Mouse (Mus musculus): ENCODE measurements at regions not wholly inside any gene's neighbourhood (a gene's known extent, or its start where the extent isn't known, plus 50 kb on each side); places are given as distances from the start of the nearest gene placed in this dataset.

- no peak overlapping the region for H3K4me3 ChIP-seq (replicated peaks; ENCODE audit: low read depth, low read length)
- TF ChIP-seq CTCF (IDR thresholded peaks at IDR 0.05; ENCODE audit: low read depth), result peak; percentile 77
- H3K4me1 ChIP-seq (replicated peaks; ENCODE audit: insufficient read depth, low read length), result no peaks in the 10 kb centered on the region
- no peaks in the 10 kb centered on the region for H3K36me3 ChIP-seq (ENCODE audit: insufficient read depth, low read length)
- H3K27me3 ChIP-seq (ENCODE audit: insufficient read depth, low read length), result no peaks in the 10 kb centered on the region
- no peak for ATAC-seq (replicated peaks; ENCODE audit: low FRiP score, low read depth)
- H3K9me3 ChIP-seq (replicated peaks; ENCODE audit: low read length), result no peaks in the 10 kb centered on the region
- 81% methylated on average over 4 of the region's 4 CpGs for WGBS
- no peak overlapping the region for H3K27ac ChIP-seq
- no peak overlapping the region for H3K4me2 ChIP-seq (ENCODE audit: low read length)
- no peak overlapping the region for H3K9ac ChIP-seq (ENCODE audit: low read depth, low read length)
- peak; percentile 49 for DNase-seq (ENCODE audit: low spot score)
Observed at GRCm38 (mm10) chr1:126929666-126930065, 99.1 kb upstream of the Nckap5 start.

DNA sequence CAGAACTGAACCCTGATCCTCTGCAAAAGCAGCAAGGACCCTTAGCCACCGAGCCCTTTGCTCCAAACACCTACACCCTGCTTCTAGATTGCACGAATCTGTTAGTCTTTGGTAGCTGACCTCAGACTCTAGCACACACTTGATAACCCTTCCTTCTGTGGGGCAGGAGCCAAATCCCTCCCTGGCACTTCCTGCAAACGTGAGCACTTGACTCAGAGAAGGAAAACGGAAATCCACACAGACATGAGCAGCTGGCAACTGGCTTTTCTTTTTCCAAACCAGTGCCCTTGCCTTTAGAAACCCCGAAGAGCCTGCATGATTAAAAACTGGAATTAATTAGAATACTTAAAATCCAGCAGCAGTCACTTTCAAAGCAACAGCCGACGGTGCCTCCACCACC, 97.6 kb upstream of the Nckap5 start:
- no peaks in the 10 kb centered on the region for H3K9me3 ChIP-seq (replicated peaks; ENCODE audit: low read length)
- H3K4me1 ChIP-seq (replicated peaks; ENCODE audit: insufficient read depth, low read length), result no peaks in the 10 kb centered on the region
- WGBS, result 53% methylated on average over 7 of the region's 7 CpGs
- no peak overlapping the region for H3K4me2 ChIP-seq (ENCODE audit: low read length)
- ATAC-seq (replicated peaks; ENCODE audit: low FRiP score, low read depth), result no peak
- no peaks in the 10 kb centered on the region for H3K36me3 ChIP-seq (ENCODE audit: insufficient read depth, low read length)
- no peaks in the 10 kb centered on the region for H3K27me3 ChIP-seq (ENCODE audit: insufficient read depth, low read length)
- no peak overlapping the region for H3K4me3 ChIP-seq (replicated peaks; ENCODE audit: low read depth, low read length)
- H3K9ac ChIP-seq (ENCODE audit: low read depth, low read length), result no peak overlapping the region
- no peak for TF ChIP-seq CTCF (IDR thresholded peaks at IDR 0.05; ENCODE audit: low read depth)
- no peak overlapping the region for H3K27ac ChIP-seq
- DNase-seq (ENCODE audit: low spot score), result no peak

GRCm38 (mm10) chr1:126925150-126926035, 94.8 kb upstream of the Nckap5 start:
- Histone ChIP-seq H3K9ac (ENCODE audit: low read depth, low read length) (no peak overlapping the region), H3K27ac (no peak overlapping the region), H3K9me3 (replicated peaks; ENCODE audit: low read length) (no peaks in the 10 kb centered on the region), H3K4me1 (replicated peaks; ENCODE audit: insufficient read depth, low read length) (no peaks in the 10 kb centered on the region), H3K4me2 (ENCODE audit: low read length) (no peak overlapping the region), H3K4me3 (replicated peaks; ENCODE audit: low read depth, low read length) (no peak overlapping the region), H3K27me3 (ENCODE audit: insufficient read depth, low read length) (no peaks in the 10 kb centered on the region), H3K36me3 (ENCODE audit: insufficient read depth, low read length) (no peaks in the 10 kb centered on the region)
- no peak for DNase-seq (ENCODE audit: low spot score)
- no peak for TF ChIP-seq CTCF (IDR thresholded peaks at IDR 0.05; ENCODE audit: low read depth)
- WGBS, result 67% methylated on average over 12 of the region's 12 CpGs
- no peak for ATAC-seq (replicated peaks; ENCODE audit: low FRiP score, low read depth)

GRCm38 (mm10) chr1:126923981-126924380, 93.4 kb upstream of the Nckap5 start:
- H3K4me1 ChIP-seq (replicated peaks; ENCODE audit: insufficient read depth, low read length), result no peaks in the 10 kb centered on the region
- no peak for ATAC-seq (replicated peaks; ENCODE audit: low FRiP score, low read depth)

GRCm38 (mm10) chr1:126922231-126922630, 91.6 kb upstream of the Nckap5 start:
- Histone ChIP-seq H3K36me3 (ENCODE audit: insufficient read depth, low read length) (no peaks in the 10 kb centered on the region), H3K9ac (ENCODE audit: low read depth, low read length) (no peak overlapping the region), H3K4me3 (replicated peaks; ENCODE audit: low read depth, low read length) (no peak overlapping the region), H3K4me2 (ENCODE audit: low read length) (no peak overlapping the region), H3K27ac (no peak overlapping the region), H3K4me1 (replicated peaks; ENCODE audit: insufficient read depth, low read length) (no peaks in the 10 kb centered on the region), H3K27me3 (ENCODE audit: insufficient read depth, low read length) (no peaks in the 10 kb centered on the region), H3K9me3 (replicated peaks; ENCODE audit: low read length) (no peaks in the 10 kb centered on the region)
- WGBS, result 91% methylated on average over 4 of the region's 4 CpGs
- ATAC-seq (replicated peaks; ENCODE audit: low FRiP score, low read depth), result no peak
- no peak for TF ChIP-seq CTCF (IDR thresholded peaks at IDR 0.05; ENCODE audit: low read depth)
- DNase-seq (ENCODE audit: low spot score), result no peak

More at GRCm38 (mm10) chr1:126923981-126924380, 93.4 kb upstream of the Nckap5 start:
- no peak overlapping the region for H3K4me2 ChIP-seq (ENCODE audit: low read length)
- H3K9ac ChIP-seq (ENCODE audit: low read depth, low read length), result no peak overlapping the region
- no peak overlapping the region for H3K27ac ChIP-seq
- DNase-seq (ENCODE audit: low spot score), result no peak
- no peaks in the 10 kb centered on the region for H3K9me3 ChIP-seq (replicated peaks; ENCODE audit: low read length)
- WGBS, result 80% methylated on average over 4 of the region's 4 CpGs
- no peak for TF ChIP-seq CTCF (IDR thresholded peaks at IDR 0.05; ENCODE audit: low read depth)
- H3K36me3 ChIP-seq (ENCODE audit: insufficient read depth, low read length), result no peaks in the 10 kb centered on the region
- H3K4me3 ChIP-seq (replicated peaks; ENCODE audit: low read depth, low read length), result no peak overlapping the region
- no peaks in the 10 kb centered on the region for H3K27me3 ChIP-seq (ENCODE audit: insufficient read depth, low read length)

- Histone ChIP-seq H3K9me3 (replicated peaks; ENCODE audit: low read length) (no peaks in the 10 kb centered on the region), H3K27ac (no peak overlapping the region), H3K9ac (ENCODE audit: low read depth, low read length) (no peak overlapping the region), H3K27me3 (ENCODE audit: insufficient read depth, low read length) (no peaks in the 10 kb centered on the region), H3K4me2 (ENCODE audit: low read length) (no peak overlapping the region), H3K4me3 (replicated peaks; ENCODE audit: low read depth, low read length) (no peak overlapping the region), H3K36me3 (ENCODE audit: insufficient read depth, low read length) (no peaks in the 10 kb centered on the region), H3K4me1 (replicated peaks; ENCODE audit: insufficient read depth, low read length) (no peaks in the 10 kb centered on the region)
- no peak for TF ChIP-seq CTCF (IDR thresholded peaks at IDR 0.05; ENCODE audit: low read depth)
- DNase-seq (ENCODE audit: low spot score), result no peak
- WGBS, result 39% methylated on average over 1 of the region's 1 CpGs
- ATAC-seq (replicated peaks; ENCODE audit: low FRiP score, low read depth), result no peak
Observed at GRCm38 (mm10) chr1:126918876-126919275, 88.3 kb upstream of the Nckap5 start.

All from kidney, postnatal 0 days (tissue).